Mouse (Mus musculus) left cerebral cortex, postnatal 25 days (tissue): ENCODE measurements at regions not wholly inside any gene's neighbourhood (a gene's known extent, or its start where the extent isn't known, plus 50 kb on each side); places are given as distances from the start of the nearest gene placed in this dataset.

ENCODE experiments used
- DNase-seq, 2 experiments: peaks; one replicate each; pipeline ENCODE4 v3.0.0; 2022; ENCODE audit warnings: low spot score in 2 of 2, mixed read lengths in 1 of 2
- intact Hi-C: fragments of 180-260 bp; cut with DNase I; formaldehyde crosslinking; loops from one replicate; pipeline ENCODE4 v1.15.1; 2025

GRCm38 (mm10) chr5:64519731-64520130, 283.5 kb upstream of the Klf3 start:
- DNase-seq = no peak

GRCm38 (mm10) chr5:64521401-64521800, 281.8 kb upstream of the Klf3 start:
- DNase-seq = no peak
- intact Hi-C loops = no loop called here

More at GRCm38 (mm10) chr5:64519731-64520130, 283.5 kb upstream of the Klf3 start:
- intact Hi-C loops = no loop called here

DNA sequence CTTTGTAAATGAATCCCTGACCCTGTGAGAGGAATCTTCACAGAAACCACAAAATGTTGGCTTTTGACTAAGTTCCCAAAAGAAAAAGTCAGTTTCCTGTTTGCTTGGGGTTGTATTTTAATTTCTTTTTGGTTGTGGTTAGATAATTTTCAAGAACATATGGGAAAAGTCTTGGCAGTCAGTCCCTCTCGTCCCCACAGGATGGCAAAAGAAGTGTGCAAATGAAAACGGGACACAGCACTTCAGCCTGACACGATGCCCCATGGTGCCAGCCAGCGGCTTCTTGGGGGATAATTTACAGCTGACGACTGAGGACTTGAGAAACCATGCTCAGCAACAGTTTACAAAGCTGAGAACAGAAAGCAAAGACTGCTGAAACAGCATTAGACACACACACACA, 281.2 kb upstream of the Klf3 start:
- intact Hi-C loops = no loop called here
- no peak for DNase-seq

DNA sequence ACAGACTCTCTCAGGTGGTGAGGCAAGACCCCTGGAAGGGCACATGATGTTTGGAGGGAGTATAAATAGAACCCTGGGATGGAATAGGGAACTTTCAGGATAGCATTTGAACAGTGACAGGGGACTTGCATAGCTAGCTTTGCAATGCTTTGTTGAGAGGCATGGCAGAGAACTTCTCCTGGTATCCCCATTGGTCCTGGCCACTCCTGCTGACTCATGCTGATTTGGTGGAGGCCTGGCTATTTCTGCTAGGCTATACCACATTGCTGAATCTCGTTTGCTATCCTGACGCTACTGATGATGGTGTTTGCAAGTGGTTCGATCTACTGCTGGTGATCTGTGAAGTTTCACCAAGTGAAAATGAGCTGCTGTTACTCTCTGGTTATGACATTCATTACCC, 276.7 kb upstream of the Klf3 start:
- intact Hi-C loops = no loop called here
- no peak for DNase-seq

- DNase-seq = no peak
- intact Hi-C loops = no loop called here
Observed at GRCm38 (mm10) chr5:64527962-64528361, 275.2 kb upstream of the Klf3 start.

GRCm38 (mm10) chr5:64534371-64534770, 268.8 kb upstream of the Klf3 start:
- intact Hi-C loops = no loop called here
- no peak for DNase-seq

DNA sequence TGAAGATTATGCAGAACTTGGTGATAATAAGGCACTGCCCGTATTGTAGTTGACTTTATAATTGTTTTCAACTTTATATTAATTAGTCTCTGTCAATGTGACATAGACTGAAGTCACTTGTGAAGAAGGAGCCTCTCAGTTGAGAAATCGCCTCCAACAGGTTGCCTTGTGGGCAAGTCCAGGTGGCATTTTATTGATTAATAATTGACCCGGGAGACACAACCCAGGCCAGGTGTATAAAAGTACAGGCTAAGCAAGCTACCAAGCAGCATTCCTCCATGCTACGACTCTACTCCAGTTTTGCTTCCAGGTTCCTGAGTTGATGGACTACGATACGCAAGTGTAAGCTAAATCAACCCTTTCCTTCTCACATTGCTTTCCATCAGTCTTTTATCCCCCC, 268.2 kb upstream of the Klf3 start:
- no peak for DNase-seq

DNA sequence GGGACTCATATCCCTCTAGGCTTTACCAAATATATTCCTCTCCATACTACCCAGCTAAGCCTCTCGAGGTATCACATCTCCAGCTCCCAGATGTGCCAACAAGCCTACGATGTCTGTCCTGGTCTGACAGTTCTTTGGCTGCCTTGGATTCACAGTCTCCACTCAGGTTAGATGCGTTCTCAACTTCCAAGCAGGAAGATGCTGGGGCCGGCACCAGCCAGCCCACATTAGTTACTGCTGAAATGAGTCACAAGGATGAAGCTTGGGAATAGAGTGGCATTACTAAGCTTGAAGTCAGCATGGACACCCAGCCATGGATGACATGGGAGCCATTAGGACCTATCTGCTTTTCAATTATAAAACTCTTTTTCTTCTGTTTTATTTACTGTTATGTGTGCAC, 267.6 kb upstream of the Klf3 start:
- peak in 1 of 2 experiments; percentile 11 for DNase-seq
- intact Hi-C loops = no loop called here

More for the DNA sequence above, 268.2 kb upstream of the Klf3 start:
- intact Hi-C loops = no loop called here

- DNase-seq = peak; percentile 36 to 40
- intact Hi-C loops = no loop called here
Observed at GRCm38 (mm10) chr5:64536393-64537112, 266.6 kb upstream of the Klf3 start.

- DNase-seq = no peak
- intact Hi-C loops = no loop called here
Observed at GRCm38 (mm10) chr5:64537113-64537780, 265.9 kb upstream of the Klf3 start.

DNA sequence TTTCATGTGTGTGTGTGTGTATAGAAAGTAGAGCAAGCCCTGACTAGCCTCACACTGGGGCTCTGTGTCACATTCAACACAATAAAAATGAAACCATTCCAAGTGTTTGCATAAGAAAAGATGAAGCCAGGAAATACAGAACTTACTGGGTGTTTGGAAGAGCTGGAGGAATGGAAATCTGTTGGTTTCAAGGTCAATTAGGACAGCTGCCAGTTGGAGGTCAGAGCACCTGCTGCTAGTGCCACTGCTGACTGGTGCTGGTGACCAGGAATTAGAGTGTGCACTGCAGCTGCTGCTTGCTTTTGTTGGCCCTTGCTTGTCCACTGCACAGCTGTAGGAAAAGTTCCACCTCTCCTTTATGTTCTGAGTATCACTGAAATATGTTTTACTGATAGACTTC, 261.4 kb upstream of the Klf3 start:
- intact Hi-C loops = no loop called here
- no peak for DNase-seq

DNA sequence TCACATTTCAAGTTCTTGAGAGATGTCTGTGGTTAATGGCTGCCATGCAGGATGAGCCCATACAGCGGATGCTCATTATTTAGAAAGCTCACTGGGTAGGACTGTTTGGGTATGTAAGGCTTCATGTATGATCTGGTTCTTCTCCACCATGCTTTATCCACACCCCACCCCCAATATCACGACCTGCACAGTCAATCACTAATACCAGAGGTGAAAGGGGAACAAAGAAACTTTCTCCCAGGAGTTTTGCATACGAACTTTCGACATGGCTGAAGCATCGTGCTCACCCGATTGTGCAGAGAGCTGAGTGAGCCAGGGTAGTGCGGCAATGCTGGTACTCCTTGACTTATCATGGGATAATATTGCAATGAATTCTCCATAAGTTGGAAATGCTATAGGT, 247.3 kb upstream of the Klf3 start:
- DNase-seq = no peak
- intact Hi-C loops = no loop called here

DNA sequence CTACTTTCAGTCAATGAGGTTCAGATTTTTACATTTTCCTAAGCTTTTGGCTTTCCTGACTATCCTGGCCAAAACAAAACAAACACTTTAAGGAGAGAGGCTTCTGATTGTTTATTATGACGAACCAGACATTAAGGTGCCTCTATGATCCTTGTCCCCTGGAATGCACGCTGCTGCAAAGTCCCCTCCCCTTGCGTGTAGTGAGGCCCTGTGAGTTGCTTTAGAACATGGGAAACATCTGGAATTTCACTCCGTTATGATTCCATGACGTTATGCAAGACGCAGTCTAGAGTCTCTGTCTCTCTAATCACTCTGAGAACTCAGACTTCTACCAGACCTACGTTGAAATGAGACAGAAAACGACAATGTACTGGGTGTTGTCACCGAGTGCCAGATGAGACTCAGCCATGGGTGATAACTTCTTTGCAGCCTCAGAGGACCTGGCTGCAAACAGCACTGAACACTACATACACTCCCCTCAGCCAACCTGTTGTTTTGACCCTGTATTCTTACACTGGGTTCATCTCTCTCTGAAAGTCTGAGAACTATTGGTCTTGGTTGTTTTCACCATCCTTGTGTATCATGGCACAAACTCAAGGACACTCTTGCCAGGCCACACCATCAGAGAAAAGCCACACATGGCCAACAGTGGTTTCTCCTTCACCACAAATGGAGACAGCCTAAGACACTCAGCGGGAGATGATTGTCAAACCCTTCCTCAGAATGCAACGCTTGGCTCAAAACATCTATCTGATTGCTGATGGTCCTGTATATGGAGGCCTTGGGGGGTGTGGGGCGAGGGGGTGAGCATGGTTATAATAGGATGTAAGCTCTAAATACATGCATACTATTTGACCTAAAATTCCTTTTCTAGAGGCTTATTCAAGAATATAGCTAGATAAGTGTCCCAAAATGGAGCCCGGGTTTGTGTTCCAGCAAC, 236.5 kb upstream of the Klf3 start:
- intact Hi-C loops = no loop called here

DNA sequence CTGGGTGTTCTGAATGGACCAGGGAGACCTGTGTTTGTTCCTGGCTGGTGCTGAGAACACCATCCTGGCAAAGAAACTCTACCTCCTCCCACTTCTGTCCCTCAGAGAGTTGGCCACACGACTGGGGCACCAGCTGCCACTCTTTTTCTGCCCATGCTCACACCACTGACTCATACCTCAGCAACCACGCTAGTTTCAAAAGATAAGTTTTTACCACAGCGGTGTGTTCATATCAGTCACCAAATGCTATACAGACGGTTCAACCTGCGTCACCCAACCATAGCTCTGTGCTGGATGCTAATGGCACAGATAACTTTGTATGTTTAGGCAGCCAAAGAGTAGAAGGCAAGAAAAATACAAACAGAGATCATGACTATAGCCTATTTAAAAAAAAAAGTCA, 235.4 kb upstream of the Klf3 start:
- intact Hi-C loops = no loop called here
- peak in 1 of 2 experiments; percentile 70 for DNase-seq

More for the DNA sequence above, 236.5 kb upstream of the Klf3 start:
- no peak for DNase-seq

GRCm38 (mm10) chr5:64568294-64568693, 234.9 kb upstream of the Klf3 start:
- DNase-seq = no peak
- intact Hi-C loops = no loop called here

DNA sequence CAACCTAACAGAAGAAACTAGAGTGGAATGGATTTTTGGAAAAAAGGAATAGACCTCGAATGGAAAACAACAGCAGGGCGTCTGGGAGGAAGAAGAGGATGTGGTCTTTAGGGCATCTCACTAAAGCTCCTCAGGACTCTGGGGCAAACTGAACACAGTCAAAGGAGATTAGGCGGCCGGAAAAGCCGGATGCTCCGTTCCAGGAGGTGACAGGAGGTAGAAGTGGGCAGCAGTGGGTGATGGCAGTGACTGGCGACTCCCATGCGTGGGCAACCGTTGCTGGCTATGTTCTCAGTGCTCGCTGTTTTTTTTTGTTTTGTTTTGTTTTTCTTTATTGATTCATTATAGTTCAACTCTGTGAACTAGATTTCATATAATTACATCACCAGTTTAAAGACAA, 228.8 kb upstream of the Klf3 start:
- intact Hi-C loops = no loop called here
- DNase-seq = no peak

GRCm38 (mm10) chr5:64575896-64576295, 227.3 kb upstream of the Klf3 start:
- intact Hi-C loops = no loop called here

DNA sequence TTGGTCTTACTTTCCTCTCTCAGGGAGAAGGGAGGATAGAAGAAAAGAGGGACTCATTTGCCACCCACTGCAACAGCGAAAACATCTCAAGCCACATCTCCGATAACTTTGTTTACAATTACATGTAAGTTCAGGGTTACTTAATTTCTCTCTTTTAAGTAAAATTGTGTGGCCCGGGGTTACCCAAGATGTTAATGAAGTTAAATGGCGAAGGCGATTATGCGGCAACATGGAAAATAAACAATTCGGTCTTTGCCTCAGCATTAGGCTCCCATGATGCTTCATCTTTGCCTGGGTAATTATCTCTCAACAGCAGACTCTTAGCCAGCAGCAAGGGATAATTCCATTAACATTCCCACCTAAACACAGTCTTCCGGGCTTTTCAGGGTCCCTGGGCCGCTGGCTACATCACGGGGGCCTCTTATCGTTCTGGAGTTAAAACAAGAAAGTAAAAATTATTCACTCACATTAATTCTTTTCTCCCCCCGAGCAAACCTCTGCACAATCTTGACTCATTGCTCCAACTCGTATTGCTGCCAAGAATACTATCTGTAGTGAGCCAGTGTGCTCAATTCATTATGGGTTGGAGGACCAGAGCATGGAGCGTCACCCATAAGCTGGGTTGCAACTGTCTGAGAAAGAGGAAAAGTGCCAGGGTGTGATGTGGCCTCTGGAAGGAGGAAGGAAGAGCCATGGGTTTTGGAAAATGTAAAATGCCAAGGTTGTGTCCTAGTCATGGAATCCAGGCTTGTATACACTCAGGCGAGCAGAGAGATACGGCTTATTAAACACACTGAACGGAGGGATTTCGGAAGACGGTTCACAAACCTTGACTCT, 226.5 kb upstream of the Klf3 start:
- no peak for DNase-seq
- intact Hi-C loops = no loop called here

More at GRCm38 (mm10) chr5:64575896-64576295, 227.3 kb upstream of the Klf3 start:
- DNase-seq = no peak

DNA sequence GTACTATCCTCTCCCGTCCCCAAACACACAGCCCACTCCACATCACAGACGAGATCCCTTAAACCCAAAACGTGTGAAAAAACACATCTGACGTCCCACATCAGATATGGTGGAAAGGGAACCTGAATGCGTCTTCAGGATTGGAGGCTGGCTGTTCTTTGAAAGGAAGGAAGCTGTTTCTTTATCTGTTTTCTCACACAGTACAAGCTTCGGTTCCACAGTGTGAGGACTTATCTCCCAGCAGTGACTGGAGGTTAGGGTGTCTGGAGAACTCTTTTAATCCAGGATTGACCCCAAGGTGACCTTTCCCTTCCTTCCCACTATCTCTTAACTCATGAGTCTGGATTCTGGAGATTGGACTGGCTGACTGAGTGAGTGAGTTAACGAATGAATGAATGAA, 225.8 kb upstream of the Klf3 start:
- DNase-seq = no peak
- intact Hi-C loops = no loop called here
